Mouse (Mus musculus) kidney, postnatal 36 days (tissue): ENCODE results near the gene Gins3.
"Not testable (repeated sequence)": the region's sequence is repeated elsewhere in the genome, so short reads cannot be mapped to it uniquely, and the experiment has no call there.

Experiments used
- DNase-seq, 2 experiments: peaks; one replicate each; pipeline ENCODE4 v3.0.0; 2021 to 2022; ENCODE audit warnings: mixed read lengths in 2 of 2

Gene Gins3

DNA sequence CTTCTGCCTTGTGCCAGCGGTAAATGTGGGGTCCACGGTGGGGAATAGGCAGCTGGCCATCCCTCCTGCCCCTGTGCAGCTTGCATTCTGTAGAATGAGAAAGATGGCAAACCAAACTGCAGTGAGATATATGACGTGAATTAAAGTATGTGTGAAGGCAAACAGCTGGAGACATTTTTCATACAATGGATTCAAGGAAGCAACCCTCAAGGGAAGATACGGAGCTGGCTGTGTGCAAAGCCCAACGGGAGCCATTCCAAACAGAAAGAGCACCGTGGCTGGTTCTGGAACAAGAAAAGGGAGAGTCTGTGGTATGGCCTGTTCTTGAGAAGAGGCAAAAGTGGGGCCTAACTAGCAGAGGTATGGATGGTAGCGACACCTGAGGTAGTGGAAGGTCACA, 22.6 kb downstream of the Gins3 start:
- DNase-seq, result no peak

DNA sequence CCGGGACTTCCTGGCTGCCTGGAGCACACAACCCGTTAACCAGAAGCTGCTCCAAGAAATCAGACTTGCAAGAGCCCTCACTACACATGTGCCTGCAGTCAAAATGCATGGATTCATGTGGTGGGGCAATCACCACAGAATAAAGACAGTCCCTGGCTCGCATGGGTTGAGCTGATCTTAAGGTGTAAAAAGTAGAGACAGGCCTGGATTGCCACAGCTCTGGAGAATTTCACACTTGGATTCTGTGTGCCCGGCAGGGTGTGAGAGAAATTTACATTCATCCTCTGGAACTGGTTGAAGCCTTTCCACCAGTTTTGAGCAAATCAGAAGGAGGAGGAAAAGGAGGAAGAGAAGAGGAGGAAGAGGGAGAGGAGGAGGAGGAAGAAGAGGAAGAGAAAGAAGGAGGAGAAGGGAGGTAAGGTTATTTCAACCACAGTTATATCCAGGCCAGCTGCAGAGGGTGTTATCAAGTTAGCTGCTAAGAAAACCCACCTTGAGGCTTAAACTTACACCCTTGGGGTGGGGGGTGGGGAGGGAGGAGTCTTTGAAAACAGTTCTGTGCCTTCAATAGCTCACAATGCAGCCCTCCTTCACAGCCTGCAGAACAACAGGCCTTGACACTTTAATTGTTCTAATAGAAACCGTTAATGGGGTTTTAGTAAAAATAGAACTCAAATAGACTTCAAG, 23.2 kb downstream of the Gins3 start:
- DNase-seq, result no peak

DNA sequence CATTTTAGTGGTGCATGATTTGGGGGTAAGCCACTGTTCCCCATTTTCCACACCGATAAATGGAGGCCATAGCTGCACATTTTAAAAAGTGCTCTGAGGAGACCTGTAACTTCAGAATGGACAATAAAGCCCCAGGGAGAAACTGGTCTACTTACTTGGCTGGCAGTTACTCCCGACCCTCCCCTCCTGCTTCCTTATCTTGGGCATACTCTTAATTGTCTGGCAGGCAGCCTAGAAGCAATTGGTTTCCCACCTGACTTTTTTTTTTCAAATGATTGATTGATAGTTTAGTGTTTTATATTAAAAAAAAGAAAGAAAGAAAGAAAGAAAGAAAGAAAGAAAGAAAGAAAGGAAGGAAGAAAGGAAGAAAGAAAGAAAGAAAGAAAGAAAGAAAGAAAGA, 24.3 kb downstream of the Gins3 start:
- no peak for DNase-seq

DNA sequence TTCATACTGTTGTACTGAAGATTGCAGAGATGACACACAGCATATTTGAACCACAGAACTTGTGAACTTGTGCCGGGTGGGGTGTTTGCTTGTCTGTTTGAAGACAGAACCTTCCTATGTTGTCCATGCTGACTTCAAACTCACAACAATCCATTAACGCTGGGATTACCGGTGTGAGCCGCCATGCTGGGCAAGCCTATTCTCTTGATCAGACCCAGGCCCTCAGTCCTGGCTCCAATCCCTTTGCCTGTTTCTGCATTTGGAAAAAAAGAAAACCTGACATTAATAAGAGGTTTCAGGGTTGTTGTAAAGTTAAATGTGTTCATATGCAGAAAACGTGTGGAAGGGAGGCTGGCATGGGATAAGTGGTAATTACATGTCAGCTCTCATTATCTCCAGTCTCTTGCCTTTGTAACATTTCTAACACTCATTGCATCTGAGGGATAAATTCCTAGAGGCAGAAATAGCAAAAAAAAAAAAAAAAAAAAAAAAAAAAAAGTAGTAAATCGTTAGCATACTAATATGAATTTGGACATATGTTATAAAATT, 27.2 kb downstream of the Gins3 start:
- DNase-seq, result no peak

DNA sequence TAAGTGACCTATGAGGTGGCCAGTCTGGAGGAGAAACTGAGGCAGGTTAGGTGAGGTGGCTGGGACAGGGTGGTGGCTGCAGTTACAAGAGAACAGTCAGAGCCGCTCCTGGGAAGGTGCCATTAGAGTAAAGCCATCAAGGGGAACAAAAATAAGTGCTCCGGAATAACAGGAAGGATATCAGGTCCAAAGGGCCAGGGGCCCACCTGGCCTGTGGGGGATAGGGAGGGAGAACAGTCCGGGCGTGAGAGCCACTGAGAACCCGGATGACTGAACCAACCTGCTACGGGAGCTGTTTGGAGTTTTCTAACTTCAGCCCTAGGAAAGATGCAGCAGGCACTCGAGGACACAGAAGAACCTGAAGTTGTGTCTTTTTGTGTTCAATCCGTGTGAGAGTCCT, 27.8 kb downstream of the Gins3 start:
- DNase-seq, result no peak

DNA sequence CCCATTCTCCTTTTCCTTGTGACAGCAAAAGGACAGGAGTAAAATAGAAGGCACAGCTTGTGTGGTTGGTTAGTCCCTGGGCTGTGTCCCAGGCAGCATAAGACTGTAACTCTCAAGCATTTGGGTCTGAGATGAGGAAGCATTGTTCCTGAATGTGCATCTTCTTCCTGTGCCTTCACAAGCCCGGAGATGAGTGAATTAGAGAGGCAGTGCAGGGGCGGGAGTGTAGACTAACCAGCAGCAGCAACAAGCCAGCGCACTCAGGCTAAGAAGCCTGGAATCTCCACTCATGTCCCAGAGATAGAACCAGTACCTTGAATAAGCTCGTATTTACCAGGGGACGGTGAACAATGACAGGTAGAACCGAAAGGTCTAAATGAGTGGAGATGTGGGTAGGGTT, 28.3 kb downstream of the Gins3 start:
- no peak for DNase-seq

DNA sequence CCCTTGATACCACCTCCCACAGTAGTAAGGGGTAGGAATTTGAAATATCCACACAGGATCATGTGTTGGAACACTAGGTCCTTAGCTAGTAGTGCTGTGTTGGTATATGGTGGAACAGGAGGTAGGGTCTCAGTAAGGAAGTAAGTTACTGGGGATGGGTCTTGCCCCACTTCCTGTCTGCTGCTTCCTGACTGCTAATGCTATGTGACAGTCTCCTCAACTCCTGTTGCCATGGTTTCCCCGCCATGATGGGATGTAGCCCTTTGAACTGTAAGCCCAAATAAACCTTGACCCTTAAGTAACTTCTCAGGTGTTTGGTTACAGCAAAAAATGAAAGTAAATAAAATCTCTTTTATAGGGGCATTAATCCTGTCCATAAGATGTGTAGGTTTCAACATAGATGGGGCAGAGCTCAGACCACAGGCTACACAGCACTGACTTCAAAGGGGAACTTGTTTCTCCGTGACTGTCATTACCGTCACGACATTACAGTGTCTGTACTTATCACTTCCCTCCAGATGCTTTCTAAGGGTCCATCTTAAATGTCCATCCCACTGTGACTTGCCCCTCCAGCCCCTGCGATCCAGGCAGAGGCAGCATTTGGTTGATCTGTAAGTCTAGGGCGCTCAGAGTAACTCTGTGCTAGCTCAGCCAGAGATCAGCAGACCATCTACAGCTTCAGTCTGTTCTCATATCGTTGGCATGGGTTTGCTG, 29.8 kb downstream of the Gins3 start:
- no peak for DNase-seq

DNA sequence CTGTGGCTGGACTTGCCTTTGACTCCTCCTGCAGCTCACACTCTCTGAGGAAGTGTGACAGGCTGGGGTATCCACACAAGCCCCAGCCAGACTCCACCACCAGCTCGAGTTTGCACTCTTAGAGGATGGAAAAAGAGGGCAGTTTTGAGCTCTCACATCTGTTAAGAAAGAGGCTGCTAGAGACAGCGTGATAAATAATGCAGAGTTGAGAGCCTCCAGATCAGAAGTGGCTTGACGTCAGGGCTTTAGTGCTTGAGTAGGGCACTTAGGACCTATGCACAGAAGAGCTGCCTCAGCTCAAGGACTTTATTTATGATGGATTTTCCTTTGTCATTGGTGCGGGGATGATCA, 30.3 kb downstream of the Gins3 start:
- no peak for DNase-seq

DNA sequence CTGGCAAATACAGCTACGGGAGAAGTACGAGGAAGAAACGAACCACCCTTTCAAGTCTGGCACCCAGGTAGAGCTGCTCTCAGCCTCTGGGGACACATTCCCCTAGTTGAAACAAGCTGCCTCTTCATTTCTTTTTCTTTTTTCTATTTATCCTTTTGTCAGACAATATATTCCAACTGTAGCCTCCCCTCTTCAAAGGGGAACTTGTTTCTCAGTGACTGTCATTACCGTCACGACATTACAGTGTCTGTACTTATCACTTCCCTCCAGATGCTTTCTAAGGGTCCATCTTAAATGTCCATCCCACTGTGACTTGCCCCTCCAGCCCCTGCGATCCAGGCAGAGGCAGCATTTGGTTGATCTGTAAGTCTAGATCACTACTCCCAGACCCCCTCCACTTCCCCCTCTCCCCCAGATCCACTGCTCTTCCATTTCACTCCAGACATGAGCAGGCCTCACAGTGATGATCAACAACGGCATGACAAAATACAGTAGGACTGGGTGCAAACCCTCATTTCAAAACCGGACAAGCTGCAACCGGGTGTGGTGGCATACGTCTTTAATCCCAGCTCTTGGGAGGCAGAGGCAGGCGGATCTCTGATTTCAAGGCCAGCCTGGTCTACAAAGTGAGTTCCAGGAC, 32.7 kb downstream of the Gins3 start:
- not testable (repeated sequence) for DNase-seq

DNA sequence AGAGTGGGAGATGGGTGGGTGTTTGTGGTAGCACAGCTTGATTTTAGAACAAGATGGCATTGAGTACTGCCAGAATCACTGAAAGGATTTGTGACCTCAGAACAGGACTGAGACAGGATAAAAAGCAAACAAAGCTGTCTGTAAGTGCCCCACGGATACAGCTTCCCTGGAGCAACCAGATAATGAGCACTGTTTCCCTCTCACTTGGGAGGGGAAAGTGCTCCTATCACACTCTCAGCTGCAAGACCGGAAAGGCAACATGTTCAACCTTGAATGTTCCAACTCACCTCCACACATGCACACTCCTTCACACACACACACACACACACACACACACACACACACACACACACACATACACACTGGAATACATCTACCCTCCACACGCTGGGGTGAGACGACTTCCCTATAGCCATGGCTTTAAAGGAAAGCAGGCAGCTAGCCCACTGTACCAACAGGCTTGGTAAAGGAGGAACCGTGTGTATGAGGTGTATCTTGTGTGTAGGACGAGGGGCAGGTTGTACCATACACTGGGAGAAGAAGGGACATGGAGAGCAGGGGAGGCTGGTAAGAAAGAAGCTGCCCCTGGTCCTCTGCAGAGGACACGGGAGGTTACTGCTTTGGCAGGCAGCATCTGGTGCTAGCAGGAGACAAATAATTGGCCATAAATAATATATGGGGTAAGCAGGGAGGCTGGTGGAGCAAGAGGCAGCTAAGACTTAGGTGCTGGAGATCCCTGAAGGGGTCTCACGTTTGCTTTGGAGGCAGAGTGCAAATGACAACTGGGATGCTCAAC, 35.1 kb downstream of the Gins3 start:
- DNase-seq, result no peak

DNA sequence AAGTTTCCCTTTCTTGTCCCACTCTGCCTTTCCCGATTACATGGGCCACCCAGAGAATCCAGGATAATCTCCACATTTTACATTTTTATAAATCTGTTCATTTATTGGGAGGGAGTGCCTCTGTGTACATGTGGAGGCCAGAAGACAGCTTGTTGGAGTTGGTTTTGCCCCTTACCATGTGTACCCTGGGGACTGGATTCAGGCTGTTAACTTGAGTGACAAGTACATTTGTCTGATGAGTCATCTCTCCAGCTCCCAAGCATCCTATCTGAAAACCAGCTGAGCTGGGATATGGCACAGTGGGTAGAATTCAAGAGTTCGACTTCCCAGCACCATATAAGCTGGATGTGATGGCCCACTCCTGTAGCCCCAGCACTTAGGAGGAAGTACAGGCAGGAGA, 36.7 kb downstream of the Gins3 start:
- DNase-seq, result no peak

DNA sequence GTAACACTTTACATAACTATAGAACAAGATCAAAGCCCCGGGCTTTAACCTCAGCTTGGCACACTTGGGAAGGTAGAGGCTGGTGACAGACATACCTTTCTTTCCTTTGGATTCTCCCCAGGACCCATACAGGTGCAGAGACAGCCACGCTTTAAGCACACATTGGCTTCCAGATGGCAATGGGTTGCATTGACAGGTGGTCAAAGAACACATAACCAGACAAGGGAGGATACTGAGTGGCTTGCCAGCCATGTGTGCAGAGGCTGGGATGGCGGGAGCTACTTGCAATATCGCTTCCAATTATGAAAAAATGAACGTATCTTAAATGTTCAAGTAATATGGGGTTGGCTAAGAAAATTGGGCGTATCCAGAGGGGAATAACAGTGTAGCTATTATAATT, 38.6 kb downstream of the Gins3 start:
- no peak for DNase-seq

DNA sequence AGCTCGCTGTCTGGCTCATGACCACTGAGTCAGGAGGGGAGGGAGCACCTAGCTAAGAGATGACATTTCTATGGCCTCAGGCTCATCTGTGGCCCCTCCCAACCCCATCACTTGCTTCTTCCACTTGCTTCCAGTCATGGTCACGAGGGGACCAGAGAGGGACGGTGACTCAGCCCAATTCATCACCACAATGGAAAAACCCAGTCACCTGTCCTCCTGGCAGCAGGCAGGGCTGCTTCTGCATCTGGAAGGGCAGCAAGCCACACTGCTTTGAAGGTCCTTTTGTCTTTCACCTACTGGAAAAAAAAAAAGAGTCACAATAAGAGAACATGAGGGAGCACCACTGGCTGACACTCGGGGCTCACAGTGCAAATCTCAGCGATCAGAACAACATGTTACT, 39.6 kb downstream of the Gins3 start:
- no peak for DNase-seq

DNA sequence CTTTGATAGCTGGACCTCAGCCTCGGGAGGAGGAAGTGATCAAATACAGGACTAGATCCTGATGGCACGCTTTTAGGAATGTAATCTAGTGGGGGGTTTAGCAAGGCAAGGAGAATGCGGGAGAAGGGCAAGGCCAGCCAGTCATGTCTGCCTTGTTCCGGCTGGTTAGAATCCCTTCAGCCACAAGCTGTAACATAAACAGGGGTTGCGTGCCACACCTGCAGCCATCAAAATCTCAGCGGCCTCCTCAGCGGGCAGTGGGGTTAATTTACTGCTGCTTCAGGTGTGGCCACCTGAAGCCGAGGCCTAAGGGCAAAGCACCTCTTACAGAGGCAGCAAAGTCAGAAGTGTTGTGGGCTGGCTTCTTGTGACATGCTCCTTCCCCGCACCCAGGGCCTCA, 43.4 kb downstream of the Gins3 start, which contains the start of gene Ndrg4:
Gene Ndrg4, plus strand, starts transcription at position 350 of the 400 bp plus-strand sequence.
- peak in 1 of 2 experiments; percentile 3 for DNase-seq

DNA sequence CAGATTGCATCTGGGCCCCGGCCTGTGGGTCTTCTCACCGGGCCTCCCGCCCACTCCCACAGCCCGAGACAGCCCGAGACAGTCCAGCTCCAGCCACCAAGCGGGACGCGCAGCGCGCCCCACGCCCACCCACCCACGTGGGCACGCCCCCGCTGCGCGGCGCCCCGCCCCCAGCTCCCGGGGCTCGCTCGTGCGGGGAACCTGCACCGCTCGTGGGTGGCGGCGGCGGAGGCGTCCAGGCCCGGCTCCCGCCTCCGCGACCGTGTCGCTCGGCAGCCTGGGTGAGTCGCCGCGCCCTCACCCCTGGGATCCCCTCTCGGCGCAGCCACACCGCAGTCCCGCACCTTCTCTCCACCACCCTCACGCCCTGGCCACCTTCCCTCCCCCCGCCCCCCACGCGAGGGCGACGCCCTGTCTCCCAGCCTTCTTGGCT, 44.4 kb downstream of the Gins3 start:
- peak in 1 of 2 experiments; percentile 14 for DNase-seq

DNA sequence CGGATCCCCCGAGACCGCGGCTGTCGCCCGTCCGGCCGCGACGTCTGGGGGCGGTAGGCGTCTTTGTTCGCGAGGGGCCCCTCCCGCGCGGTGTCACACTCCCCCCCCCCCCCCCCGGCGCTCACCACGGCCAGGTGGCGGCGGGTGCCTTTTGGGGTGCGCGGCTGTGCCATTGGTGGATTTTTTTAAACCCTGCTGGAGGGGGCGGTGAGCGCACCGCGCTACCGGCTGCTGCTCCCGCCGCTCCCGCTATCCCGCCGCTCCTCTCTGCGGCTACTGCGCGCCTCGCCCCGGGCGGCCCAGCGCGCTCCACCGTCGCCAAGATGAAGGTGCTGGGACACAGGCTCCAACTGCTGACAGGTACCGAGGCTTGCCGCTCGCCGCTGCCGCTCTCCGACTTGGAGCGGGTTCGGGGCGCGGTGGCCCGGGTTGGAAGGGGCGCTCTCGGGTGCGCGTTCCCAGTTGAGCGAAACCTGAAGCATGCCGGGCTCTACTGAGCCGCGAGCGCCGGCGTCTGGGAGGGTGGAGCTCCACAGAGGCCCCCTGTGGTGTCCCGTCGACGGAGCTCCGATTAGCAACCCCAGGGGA, 44.9 kb downstream of the Gins3 start:
- DNase-seq, result peak in 1 of 2 experiments; percentile 23

DNA sequence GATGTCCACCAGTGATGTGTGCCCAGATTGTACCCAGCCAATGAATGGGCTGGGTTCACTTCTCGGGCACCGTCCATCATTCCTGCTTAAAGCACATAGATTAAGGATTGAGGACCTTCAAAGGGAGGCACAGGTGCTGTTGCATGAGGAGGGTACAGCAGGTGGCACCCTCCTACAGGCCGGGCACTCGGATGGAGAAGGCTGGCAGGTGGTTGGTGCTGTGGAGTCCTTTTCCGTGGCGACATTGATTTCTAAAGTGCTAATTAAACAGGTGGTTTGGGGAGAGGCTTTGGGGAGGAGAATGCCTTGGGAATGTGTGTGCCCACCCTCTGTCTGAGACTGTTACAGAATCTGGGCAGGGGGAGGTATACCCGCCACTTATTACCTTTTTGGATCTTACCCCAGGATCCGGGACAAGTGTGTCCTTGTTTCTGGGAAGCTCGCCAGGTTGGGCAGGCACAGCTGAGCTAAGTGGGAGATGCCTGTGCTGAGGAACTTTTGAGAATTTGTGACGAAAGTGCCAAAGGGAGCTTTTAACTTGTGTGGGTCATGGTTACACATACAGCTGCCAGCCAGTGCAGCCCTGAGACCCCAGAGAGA, 54.9 kb downstream of the Gins3 start:
- DNase-seq, result peak in 1 of 2 experiments; percentile 34

DNA sequence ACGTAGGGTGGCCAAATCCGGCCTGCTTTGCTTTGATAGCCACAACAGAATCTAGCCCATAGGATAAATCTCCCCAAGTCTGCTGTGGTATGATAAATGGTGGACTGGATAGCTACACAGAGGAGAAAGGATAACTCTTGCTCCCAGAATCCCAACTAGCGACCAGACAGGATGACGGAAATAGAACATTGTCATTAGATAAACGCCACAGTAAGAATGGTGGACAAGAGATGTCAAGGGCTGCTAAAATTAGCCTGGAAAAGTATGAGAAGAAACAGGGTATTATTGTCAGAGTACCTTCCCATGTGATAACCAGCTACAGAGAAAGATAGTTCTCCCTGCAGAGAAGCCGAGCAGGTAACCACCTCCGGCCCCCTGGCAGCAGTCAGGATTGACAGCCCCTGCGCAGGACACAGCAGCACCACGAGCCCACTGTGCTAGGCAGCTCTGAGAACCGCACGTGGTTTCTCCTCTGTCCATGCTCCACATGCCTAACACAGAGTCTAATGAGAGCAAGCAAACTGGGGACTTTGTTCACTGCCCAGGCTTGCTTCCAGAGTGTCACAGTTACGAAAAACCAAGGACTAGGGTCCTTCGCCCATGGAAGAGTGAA, 57.8 kb downstream of the Gins3 start:
- DNase-seq, result peak in 1 of 2 experiments; percentile 31

DNA sequence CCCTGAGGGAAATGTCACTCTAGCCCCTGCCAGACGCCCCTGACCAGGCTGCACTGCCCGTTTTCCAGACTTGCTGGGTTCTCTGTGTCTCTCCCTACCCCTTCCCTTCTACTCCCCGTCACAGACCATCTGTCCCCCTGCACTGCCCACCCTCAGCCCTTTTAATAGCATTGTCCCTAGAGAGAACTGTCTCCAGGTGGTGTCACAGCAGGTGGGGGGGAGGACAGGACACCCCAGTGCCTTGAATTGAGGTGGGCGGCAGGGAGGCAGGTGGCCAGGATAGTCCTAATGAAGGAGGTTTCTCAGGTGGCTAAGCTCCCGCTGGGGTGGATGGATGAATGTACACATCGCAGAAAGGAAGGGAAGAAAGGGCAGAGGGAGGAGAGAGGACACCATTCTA, 61.4 kb downstream of the Gins3 start:
- no peak for DNase-seq
